Mouse (Mus musculus) cerebellum, postnatal 10 days (tissue): ENCODE measurements around the gene Wwtr1.
A peak's percentile ranks its signal among the peaks of the same experiment; 100 is the strongest.

Source experiments
- DNase-seq, 2 experiments: peaks; one replicate each; pipeline ENCODE4 v3.0.0; 2021; ENCODE audit warnings: mixed read lengths in 2 of 2

Wwtr1 gene

GRCm38 (mm10) chr3:57511816-57512586 is 63.7 kb downstream of the Wwtr1 start:
- DNase-seq, result peak; percentile 24 to 29

DNA sequence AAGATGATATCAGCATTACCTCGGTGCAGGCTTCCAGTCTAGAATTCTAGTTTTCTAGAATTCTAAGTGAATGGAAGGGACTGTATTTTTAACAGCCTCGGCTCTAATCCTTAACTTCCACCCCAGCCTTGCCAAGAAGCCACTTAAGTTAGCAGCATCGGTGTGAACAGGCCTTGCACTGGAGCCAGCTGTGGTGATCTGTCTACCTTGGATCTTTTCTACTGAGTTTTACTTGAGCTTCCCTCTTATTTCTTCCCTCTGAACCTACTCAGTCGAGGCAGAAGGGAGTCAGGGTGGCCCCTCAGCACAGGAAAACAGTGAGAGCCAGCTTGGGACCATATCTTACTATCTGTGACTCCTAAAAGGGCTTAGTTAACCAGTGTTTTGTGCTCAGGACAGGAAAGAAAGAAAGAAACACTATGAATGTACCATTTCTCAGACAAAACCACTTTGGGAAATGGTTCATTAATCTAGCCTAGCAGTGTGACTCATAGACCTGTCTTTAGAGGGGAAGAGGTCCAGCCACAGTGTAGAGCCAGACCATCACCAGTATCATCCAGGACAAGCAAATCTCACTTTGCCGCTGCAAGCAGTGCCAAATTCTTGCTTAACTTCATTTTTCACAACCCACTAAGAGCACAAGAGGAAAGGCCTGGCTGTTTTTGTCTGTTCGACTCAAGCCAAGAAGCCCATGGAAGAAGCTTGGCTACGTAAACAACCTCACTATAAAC is 65.6 kb downstream of the Wwtr1 start:
- DNase-seq, result no peak

DNA sequence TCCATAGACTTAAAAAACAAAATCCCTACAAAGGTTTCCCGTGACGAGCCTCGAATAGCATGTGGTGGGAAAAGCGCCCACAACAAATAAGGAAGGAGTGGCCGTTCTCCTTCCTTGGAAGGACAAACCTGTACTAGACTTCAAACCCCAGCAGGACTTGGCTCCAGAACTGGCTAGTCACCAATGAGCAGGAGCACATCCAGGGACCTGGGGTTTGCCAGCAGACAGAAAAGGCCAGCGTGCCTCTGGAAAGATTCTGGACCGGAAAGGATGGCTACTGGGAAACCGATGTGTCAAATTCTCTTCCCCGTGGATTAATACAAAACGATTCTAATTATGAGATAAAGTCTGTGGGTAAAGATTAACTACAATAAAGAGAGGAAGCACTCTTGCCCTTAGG is 69.7 kb downstream of the Wwtr1 start:
- peak; percentile 83 to 91 for DNase-seq

- peak; percentile 34 to 54 for DNase-seq
Observed at GRCm38 (mm10) chr3:57504756-57505155, 71.0 kb downstream of the Wwtr1 start.

DNA sequence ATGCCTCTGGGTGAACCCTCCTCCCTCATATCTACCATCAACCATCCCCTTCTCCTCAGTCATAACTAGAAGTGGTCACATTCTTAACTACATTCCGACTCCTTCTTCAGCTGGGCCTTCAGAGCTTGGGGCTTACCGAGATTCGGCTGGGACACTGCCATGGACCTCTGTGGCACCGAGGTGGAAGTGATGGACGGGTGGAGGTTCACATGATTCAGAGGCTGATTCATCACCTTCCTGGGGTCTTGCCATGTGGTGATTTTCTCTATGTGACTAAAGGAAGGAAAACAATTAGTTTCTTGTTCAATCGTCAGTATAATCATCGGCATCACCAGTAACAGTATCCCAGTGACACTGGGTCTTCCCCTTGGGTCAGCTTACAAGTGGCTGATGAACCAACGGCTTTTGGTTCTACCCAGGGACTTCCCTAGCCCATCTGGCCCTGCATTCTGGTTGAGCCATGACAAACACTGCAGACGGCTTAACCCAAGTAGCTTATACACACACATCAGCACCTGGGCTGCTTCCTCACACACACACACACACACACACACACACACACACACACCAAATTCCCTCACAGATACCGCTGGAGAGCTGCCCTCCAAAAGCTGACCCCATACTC is 74.0 kb downstream of the Wwtr1 start:
- DNase-seq, result no peak

- DNase-seq, result no peak
Observed at GRCm38 (mm10) chr3:57500846-57501245, 74.9 kb downstream of the Wwtr1 start.

- no peak for DNase-seq
Observed at GRCm38 (mm10) chr3:57497791-57498190, 77.9 kb downstream of the Wwtr1 start.

GRCm38 (mm10) chr3:57496428-57496827 is 79.3 kb downstream of the Wwtr1 start:
- DNase-seq, result no peak

DNA sequence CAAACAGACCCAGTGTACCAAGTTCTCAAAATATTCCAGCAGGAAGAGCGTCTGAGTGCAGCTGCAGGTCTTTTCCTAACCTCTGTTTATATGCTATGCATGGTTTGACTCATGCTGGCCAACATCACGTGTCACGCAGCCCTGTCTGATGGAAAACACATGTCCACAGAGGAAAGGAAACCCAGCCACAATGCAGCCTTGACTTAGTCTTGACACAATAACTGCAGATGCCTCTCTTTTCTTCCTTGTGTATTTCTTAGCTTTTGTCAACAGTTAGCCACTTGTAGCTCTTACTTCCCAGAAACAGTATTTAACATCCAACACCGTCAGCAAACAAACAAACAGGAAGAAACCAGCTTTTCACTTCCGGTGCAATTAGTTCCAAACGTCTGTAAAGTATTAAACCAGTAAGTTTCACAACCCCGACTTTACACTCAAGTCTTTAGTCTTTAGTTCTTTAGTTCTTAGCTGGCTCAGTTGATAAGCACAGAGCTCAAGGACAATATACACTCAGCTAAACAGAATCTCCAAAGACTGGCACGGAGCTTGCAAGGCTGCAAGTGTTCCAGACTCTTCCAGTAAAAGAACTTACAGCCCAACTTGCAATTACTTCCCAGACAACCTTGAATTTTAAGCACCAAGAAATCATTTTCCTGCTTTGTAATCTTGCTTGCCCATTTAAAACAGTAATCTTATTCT is 88.1 kb downstream of the Wwtr1 start:
- DNase-seq, result no peak

GRCm38 (mm10) chr3:57486068-57486467 is 89.6 kb downstream of the Wwtr1 start:
- no peak for DNase-seq

DNA sequence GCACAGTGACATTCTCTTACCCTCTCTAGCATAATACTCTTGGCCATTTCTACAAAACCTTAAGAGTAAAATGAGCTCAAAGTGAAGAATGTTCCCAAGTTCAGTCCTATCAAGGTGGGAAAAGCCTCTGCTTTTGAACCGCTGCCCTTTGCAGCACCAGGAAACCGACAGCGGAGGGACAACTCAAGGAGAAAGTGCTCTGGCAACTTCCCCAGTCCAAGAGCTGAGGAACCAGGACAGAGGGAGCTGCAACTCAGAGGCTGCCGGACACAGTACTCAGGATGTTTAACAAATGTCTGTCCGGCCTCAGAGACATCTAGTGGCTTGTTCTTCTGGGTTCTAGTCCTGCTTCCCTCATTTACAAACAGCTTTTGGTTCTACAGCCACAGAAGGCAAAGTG is 93.7 kb downstream of the Wwtr1 start:
- DNase-seq, result no peak

DNA sequence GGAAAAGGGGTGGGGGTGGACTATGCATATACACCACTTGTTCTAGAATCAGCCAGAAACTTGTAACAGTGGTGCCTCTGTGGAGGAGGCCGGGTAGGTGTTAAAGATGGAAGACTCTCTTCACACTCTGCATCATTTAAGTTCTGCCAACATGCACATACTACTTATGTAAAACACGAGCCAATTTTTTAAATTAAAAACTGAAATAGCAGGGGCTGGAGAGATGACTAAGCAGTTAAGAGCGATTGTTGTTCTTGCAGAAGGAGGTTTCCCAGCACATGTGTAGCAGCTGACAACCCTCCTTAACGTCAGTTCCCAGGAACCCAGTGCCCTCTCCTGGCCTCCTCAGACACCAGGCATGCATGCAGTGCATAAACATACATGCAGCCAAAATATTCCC is 95.1 kb downstream of the Wwtr1 start:
- no peak for DNase-seq

- no peak for DNase-seq
Observed at GRCm38 (mm10) chr3:57474421-57474820, 101.3 kb downstream of the Wwtr1 start.

- DNase-seq, result peak; percentile 38
Observed at GRCm38 (mm10) chr3:57472407-57472806, 103.3 kb downstream of the Wwtr1 start.

- DNase-seq, result peak; percentile 42 to 64
Observed at GRCm38 (mm10) chr3:57470981-57471601, 104.6 kb downstream of the Wwtr1 start.

DNA sequence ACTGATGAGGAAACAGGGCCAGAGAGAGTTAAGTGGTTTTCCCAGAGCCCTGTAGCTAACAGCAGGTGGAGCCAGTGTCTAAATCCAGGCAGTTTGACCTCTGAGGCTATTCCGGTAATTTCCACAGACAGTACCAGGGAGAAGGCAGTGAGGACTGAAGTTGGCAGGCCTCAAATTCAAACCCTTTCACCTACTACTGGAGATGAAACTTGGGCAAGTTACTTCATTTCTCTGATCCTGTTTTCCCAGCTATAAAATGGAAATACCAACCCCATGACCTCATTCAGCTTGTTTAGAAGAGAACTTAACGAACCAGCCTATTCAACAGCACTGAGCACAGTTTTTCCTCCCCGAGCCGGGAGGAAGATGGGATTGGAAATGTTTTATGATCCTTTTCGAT is 105.4 kb downstream of the Wwtr1 start:
- peak; percentile 55 to 56 for DNase-seq

DNA sequence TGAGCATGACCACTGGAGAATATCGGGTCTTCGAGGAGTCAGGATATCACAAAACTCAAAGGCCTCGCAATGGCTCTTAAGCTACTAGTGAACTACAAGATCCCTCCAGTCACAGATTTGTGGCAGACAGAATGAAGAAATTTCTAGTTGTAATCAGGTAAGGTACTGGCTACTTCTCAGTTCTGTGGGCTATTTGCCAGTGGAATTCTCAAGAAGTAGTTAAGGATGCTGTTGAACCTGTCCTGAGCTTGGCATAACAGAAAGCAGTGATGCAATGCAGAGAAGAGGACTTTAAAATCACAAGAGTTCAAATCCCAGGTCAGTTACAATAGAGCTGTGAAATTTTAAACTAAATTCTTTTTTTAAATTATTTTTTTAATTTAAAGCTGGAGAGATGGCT is 106.4 kb downstream of the Wwtr1 start:
- DNase-seq, result no peak

DNA sequence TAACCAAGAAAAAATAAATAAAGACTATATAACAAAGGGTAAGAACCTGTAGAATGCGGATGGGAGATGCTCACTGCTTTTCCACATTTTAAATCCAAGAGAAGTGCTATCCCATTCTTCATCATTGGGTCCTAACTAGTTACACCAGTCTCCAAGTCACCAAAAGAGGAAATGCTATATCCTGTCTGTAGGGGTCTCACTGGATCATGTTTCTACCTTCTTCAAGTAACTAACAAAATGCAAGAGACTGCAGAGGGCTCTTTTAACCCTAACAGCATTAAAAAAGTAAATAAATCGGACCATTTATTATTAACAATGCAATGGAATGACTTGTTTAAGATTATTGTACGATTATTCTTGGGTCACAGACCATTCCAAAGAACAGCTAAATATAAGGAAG is 109.4 kb downstream of the Wwtr1 start:
- DNase-seq, result peak in 1 of 2 experiments; percentile 38

DNA sequence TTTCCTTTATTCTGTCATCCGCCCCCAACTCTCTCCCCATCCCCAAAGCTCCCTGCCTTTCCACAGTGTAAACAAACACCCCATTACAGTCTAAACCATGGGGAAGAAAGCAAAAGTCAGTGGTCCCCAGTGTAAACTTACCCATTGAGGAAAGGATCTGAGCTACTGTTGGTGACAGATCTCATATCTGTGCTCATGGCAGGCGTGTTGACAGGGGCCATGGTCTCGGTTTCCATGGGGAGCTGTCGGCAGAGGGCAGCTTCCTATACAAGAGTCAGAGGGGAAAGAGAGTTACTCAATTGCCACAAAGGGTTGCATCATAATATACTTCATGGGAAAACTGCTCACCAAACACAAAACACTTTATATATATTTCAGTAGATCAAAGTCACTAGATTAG is 112.4 kb downstream of the Wwtr1 start:
- DNase-seq, result no peak

GRCm38 (mm10) chr3:57458652-57459051 is 117.1 kb downstream of the Wwtr1 start:
- no peak for DNase-seq

- DNase-seq, result peak; percentile 88 to 94
Observed at GRCm38 (mm10) chr3:57448445-57448844, 127.3 kb downstream of the Wwtr1 start.

- peak; percentile 6 to 27 for DNase-seq
Observed at GRCm38 (mm10) chr3:57447889-57448288, 127.8 kb downstream of the Wwtr1 start.

GRCm38 (mm10) chr3:57445706-57446105 is 130.0 kb downstream of the Wwtr1 start:
- DNase-seq, result peak; percentile 29 to 69
